Mouse (Mus musculus) MEL (cell line): ENCODE measurements around the gene Oscar. TPM values are rescaled to one million over a fixed set of nuclear protein-coding genes. Genes with fewer than 3 reads are reported as not detected.

Experiments
- DNase-seq: peaks from one replicate; pipeline ENCODE4 v3.0.0; 2011; ENCODE audit warnings: low read depth, low spot score
- H3K27ac ChIP-seq: 2 replicates; pipeline ENCODE4 v1.5.1; 2012; ENCODE audit warnings: low read depth, mild to moderate bottlenecking, control low read depth, low read length, moderate library complexity; ENCODE audit not compliant: control insufficient read depth
- H3K27me3 ChIP-seq, 2 experiments: fragments of 150-350 bp in 1 of 2; sonication (generic) in 1 of 2; 2 replicates each; pipeline ENCODE4 v1.6.1; 2012; ENCODE audit warnings: low read length in 2 of 2, mild to moderate bottlenecking in 2 of 2, improper control_type of control experiment in 1 of 2, moderate library complexity in 1 of 2; ENCODE audit not compliant: insufficient read depth in 2 of 2, control insufficient read depth in 1 of 2
- H3K36me3 ChIP-seq, 2 experiments: 2 replicates each; pipeline ENCODE4 v1.6.1; 2012 to 2014; ENCODE audit warnings: low read length in 2 of 2, improper control_type of control experiment in 1 of 2, inconsistent platforms in 1 of 2, mild to moderate bottlenecking in 1 of 2; ENCODE audit not compliant: insufficient read depth in 2 of 2, control insufficient read depth in 1 of 2
- H3K4me1 ChIP-seq, 2 experiments: fragments of 150-350 bp in 1 of 2; sonication (generic) in 1 of 2; 2 replicates each; pipeline ENCODE4 v1.6.1; 2012; ENCODE audit warnings: low read length in 2 of 2, improper control_type of control experiment in 1 of 2, mild to moderate bottlenecking in 1 of 2; ENCODE audit not compliant: insufficient read depth in 2 of 2, control insufficient read depth in 1 of 2
- H3K4me3 ChIP-seq, 2 experiments: fragments of 150-350 bp in 1 of 2; sonication (generic) in 1 of 2; 2 replicates each; pipeline ENCODE4 v1.5.1; 2012; ENCODE audit warnings: low read depth in 2 of 2, low read length in 2 of 2, mild to moderate bottlenecking in 2 of 2, moderate library complexity in 2 of 2, control low read depth in 1 of 2, improper control_type of control experiment in 1 of 2; ENCODE audit not compliant: control insufficient read depth in 1 of 2, insufficient read depth in 1 of 2
- H3K79me2 ChIP-seq: 2 replicates; pipeline ENCODE4 v1.6.1; 2012; ENCODE audit warnings: mild to moderate bottlenecking, low read length, moderate library complexity; ENCODE audit not compliant: control insufficient read depth, poor library complexity, insufficient read depth
- H3K9ac ChIP-seq: 2 replicates; pipeline ENCODE4 v1.6.1; 2012; ENCODE audit warnings: low read depth, mild to moderate bottlenecking, control low read depth, low read length, moderate library complexity; ENCODE audit not compliant: control insufficient read depth, poor library complexity, severe bottlenecking
- H3K9me3 ChIP-seq: fragments of 150-350 bp; sonication (generic); replicated peaks from 2 replicates; pipeline ENCODE4 v1.6.1; 2012; ENCODE audit warnings: mild to moderate bottlenecking, low read length, improper control_type of control experiment, moderate library complexity; ENCODE audit not compliant: insufficient read depth
- BHLHE40 ChIP-seq: IDR thresholded peaks from 2 replicates; pipeline ENCODE4 v1.6.1; 2012; ENCODE audit warnings: low read depth, mild to moderate bottlenecking, inconsistent platforms, low read length, improper control_type of control experiment, borderline replicate concordance
- CHD1 ChIP-seq: IDR thresholded peaks from 2 replicates; pipeline ENCODE4 v1.6.1; 2012; ENCODE audit warnings: low read depth, mild to moderate bottlenecking, inconsistent platforms, low read length, improper control_type of control experiment
- CHD2 ChIP-seq: IDR thresholded peaks from 2 replicates; pipeline ENCODE4 v1.6.1; 2011; ENCODE audit warnings: low read length, improper control_type of control experiment
- E2F4 ChIP-seq: IDR thresholded peaks from 2 replicates; pipeline ENCODE4 v1.6.1; 2011; ENCODE audit warnings: low read depth, low read length, improper control_type of control experiment, borderline replicate concordance
- ELF1 ChIP-seq: IDR thresholded peaks from 2 replicates; pipeline ENCODE4 v1.6.1; 2014; ENCODE audit warnings: low read depth, mild to moderate bottlenecking, inconsistent platforms, low read length, improper control_type of control experiment, moderate library complexity
- ETS1 ChIP-seq: IDR thresholded peaks from 2 replicates; pipeline ENCODE4 v1.6.1; 2012; ENCODE audit warnings: low read depth, mild to moderate bottlenecking, inconsistent platforms, low read length, improper control_type of control experiment, moderate library complexity
- GABPA ChIP-seq: IDR thresholded peaks from 2 replicates; pipeline ENCODE4 v1.6.1; 2012; ENCODE audit warnings: low read depth, mild to moderate bottlenecking, inconsistent platforms, low read length, improper control_type of control experiment, moderate library complexity
- GATA1 ChIP-seq: IDR thresholded peaks from 2 replicates; pipeline ENCODE4 v1.6.1; 2011; ENCODE audit warnings: low read depth, low read length, improper control_type of control experiment
- HCFC1 ChIP-seq: IDR thresholded peaks from 2 replicates; pipeline ENCODE4 v1.6.1; 2012; ENCODE audit warnings: low read depth, mild to moderate bottlenecking, inconsistent platforms, low read length, improper control_type of control experiment, moderate library complexity
- JUND ChIP-seq: IDR thresholded peaks from 2 replicates; pipeline ENCODE4 v1.6.1; 2011; ENCODE audit warnings: low read depth, mild to moderate bottlenecking, improper control_type of control experiment, low read length
- MAFK ChIP-seq: IDR thresholded peaks from 2 replicates; pipeline ENCODE4 v1.6.1; 2011; ENCODE audit warnings: low read depth, mild to moderate bottlenecking, low read length, improper control_type of control experiment, borderline replicate concordance
- MAX ChIP-seq: IDR thresholded peaks from 2 replicates; pipeline ENCODE4 v1.6.1; 2011; ENCODE audit warnings: low read length, improper control_type of control experiment
- MAZ ChIP-seq: IDR thresholded peaks from 2 replicates; pipeline ENCODE4 v1.6.1; 2012; ENCODE audit warnings: low read depth, mild to moderate bottlenecking, inconsistent platforms, low read length, improper control_type of control experiment
- MYB ChIP-seq: IDR thresholded peaks from 2 replicates; pipeline ENCODE4 v1.6.1; 2011; ENCODE audit warnings: mild to moderate bottlenecking, low read depth, low read length, improper control_type of control experiment
- NELFE ChIP-seq: IDR thresholded peaks from 2 replicates; pipeline ENCODE4 v1.6.1; 2011; ENCODE audit warnings: low read depth, low read length, improper control_type of control experiment
- POLR2AphosphoS5 ChIP-seq: IDR thresholded peaks from 2 replicates; pipeline ENCODE4 v1.6.1; 2012; ENCODE audit warnings: low read depth, borderline replicate concordance, mild to moderate bottlenecking, inconsistent platforms, low read length, moderate library complexity, mixed read lengths
- SIN3A ChIP-seq: IDR thresholded peaks from 2 replicates; pipeline ENCODE4 v1.6.1; 2012; ENCODE audit warnings: low read length, improper control_type of control experiment, inconsistent platforms
- SMC3 ChIP-seq: IDR thresholded peaks from 2 replicates; pipeline ENCODE4 v1.6.1; 2011; ENCODE audit warnings: low read depth, low read length, improper control_type of control experiment
- TAL1 ChIP-seq: IDR thresholded peaks from 2 replicates; pipeline ENCODE4 v1.6.1; 2012; ENCODE audit warnings: mild to moderate bottlenecking, inconsistent platforms, low read length, moderate library complexity, mixed read lengths
- TCF12 ChIP-seq: IDR thresholded peaks from 2 replicates; pipeline ENCODE4 v1.6.1; 2014; ENCODE audit warnings: low read depth, mild to moderate bottlenecking, inconsistent platforms, low read length, improper control_type of control experiment, moderate library complexity
- UBTF ChIP-seq: IDR thresholded peaks from 2 replicates; pipeline ENCODE4 v1.6.1; 2012; ENCODE audit warnings: low read depth, mild to moderate bottlenecking, inconsistent platforms, low read length, improper control_type of control experiment, moderate library complexity, borderline replicate concordance; ENCODE audit not compliant: insufficient read depth
- USF1 ChIP-seq: IDR thresholded peaks from 2 replicates; pipeline ENCODE4 v1.6.1; 2014; ENCODE audit warnings: low read depth, mild to moderate bottlenecking, inconsistent platforms, low read length, improper control_type of control experiment, moderate library complexity
- USF2 ChIP-seq, 2 experiments: IDR thresholded peaks; 2 replicates each; pipeline ENCODE4 v1.6.1; 2011 to 2012; ENCODE audit warnings: improper control_type of control experiment in 2 of 2, low read length in 2 of 2, borderline replicate concordance in 1 of 2, inconsistent platforms in 1 of 2, low read depth in 1 of 2, mild to moderate bottlenecking in 1 of 2; ENCODE audit not compliant: insufficient read depth in 1 of 2
- ZC3H11A ChIP-seq: IDR thresholded peaks from 2 replicates; pipeline ENCODE4 v1.6.1; 2012; ENCODE audit warnings: low read depth, mild to moderate bottlenecking, inconsistent platforms, low read length, improper control_type of control experiment
- ZKSCAN1 ChIP-seq: IDR thresholded peaks from 2 replicates; pipeline ENCODE4 v1.6.1; 2012; ENCODE audit warnings: low read depth, mild to moderate bottlenecking, inconsistent platforms, low read length, improper control_type of control experiment, moderate library complexity
- ZMIZ1 ChIP-seq: IDR thresholded peaks from 2 replicates; pipeline ENCODE4 v1.6.1; 2012; ENCODE audit warnings: low read depth, mild to moderate bottlenecking, inconsistent platforms, low read length, improper control_type of control experiment, moderate library complexity
- ZNF384 ChIP-seq: IDR thresholded peaks from 2 replicates; pipeline ENCODE4 v1.6.1; 2012; ENCODE audit warnings: low read depth, mild to moderate bottlenecking, inconsistent platforms, low read length, improper control_type of control experiment
- polyA plus RNA-seq, 2 experiments: library from polyadenylated mRNA; stranded (reverse) in 1 of 2; unstranded in 1 of 2; fragments of >175 nt in 1 of 2; fragments of >200 nt in 1 of 2; gene quantifications; 2 replicates each; pipeline versions ENCODE4 v1.2.1 to v1.2.4; 2012; ENCODE audit warnings: low replicate concordance in 2 of 2, low read depth in 1 of 2; ENCODE audit not compliant: insufficient read length in 2 of 2, insufficient read depth in 1 of 2, missing spikeins in 1 of 2
- total RNA-seq: library from RNA; depleted of rRNA; stranded (reverse); fragments of 300-350 nt; gene quantifications from 2 replicates; pipeline ENCODE4 v1.2.3, GENCODE M21; 2012

Gene Oscar
- total and polyA plus RNA-seq, 3 experiments: not detected

GRCm38 (mm10) chr7:3643412-3643811, 27.5 kb upstream of the Oscar start (continued):
- TF ChIP-seq TAL1: no peak
- peak; percentile 51 for TF ChIP-seq ETS1
- TF ChIP-seq ELF1: no peak
- no peak for TF ChIP-seq NELFE
- no peak for TF ChIP-seq GABPA
- TF ChIP-seq MAZ: no peak
- no peak for TF ChIP-seq ZKSCAN1
- no peak for TF ChIP-seq MYB
- no peak for TF ChIP-seq E2F4
- no peak for TF ChIP-seq TCF12

DNA sequence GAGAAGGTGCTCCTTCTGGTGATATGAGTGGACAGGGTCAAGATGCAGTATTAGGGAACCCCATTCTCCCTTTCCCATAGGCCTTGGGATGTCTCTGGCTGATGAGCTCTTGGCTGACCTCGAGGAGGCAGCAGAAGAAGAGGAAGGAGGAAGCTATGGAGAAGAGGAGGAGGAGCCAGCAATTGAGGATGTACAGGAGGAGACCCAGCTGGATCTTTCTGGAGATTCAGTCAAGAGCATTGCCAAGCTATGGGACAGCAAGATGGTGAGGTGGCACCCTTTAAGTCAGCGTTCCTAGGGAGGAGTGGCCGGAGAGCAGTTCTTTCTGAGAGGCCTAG, 14.5 kb upstream of the Oscar start:
- peaks cover 0 to 9% of the 10 kb centered on the region in 2 experiments; a peak in 2 of 4 replicates for H3K4me1 ChIP-seq

GRCm38 (mm10) chr7:3629543-3630477, 13.9 kb upstream of the Oscar start, which contains the start of the genes Tfpt and Prpf31:
Tfpt (minus strand) TSS chr7:3629929.
Prpf31 (plus strand) TSS chr7:3629985.
- peak within 1 kb of the TSS; percentile 93 for H3K9ac ChIP-seq
- peak within 1 kb of the TSS; percentile 95 for H3K27ac ChIP-seq
- peaks cover 0 to 6% of the 10 kb centered on the region in 2 experiments; a peak in 2 of 4 replicates for H3K36me3 ChIP-seq
- no peaks in the 10 kb centered on the region for H3K27me3 ChIP-seq
- H3K79me2 ChIP-seq: peaks cover 31% of the 10 kb centered on the region
- H3K4me1 ChIP-seq: peaks cover 0 to 9% of the 10 kb centered on the region in 2 experiments; a peak in 2 of 4 replicates
- H3K9me3 ChIP-seq: no peaks in the 10 kb centered on the region
- DNase-seq: peak; percentile 98
- H3K4me3 ChIP-seq: peak within 1 kb of the TSS; percentile 67 to 98
- TF ChIP-seq CHD2 (no peak), E2F4 (no peak), MAX (peak; percentile 79), MAZ (no peak), POLR2AphosphoS5 (no peak), GATA1 (peak; percentile 70), UBTF (no peak), HCFC1 (peak; percentile 96), SMC3 (no peak), CHD1 (no peak), JUND (no peak), USF1 (no peak), ZKSCAN1 (no peak), TAL1 (no peak), USF2 (IDR thresholded peaks at IDR 0.05; ENCODE audit: borderline replicate concordance in 1 of 2, insufficient read depth in 1 of 2, low read depth in 1 of 2, low read length in 2 of 2) (no peak), GABPA (no peak), MAFK (no peak), ETS1 (no peak; the same call in 1 of the 2 replicates), MYB (no peak), SIN3A (peak; percentile 99)

More for the DNA sequence above, 14.5 kb upstream of the Oscar start:
- DNase-seq: peak; percentile 59
- H3K27me3 ChIP-seq: no peaks in the 10 kb centered on the region
- H3K36me3 ChIP-seq: peaks cover 0 to 6% of the 10 kb centered on the region in 2 experiments; a peak in 3 of 4 replicates
- H3K9ac ChIP-seq: peak overlapping the region; percentile 86
- TF ChIP-seq USF2 (IDR thresholded peaks at IDR 0.05; ENCODE audit: borderline replicate concordance in 1 of 2, insufficient read depth in 1 of 2, low read depth in 1 of 2, low read length in 2 of 2) (no peak), GABPA (no peak), SMC3 (no peak), BHLHE40 (no peak), MAZ (no peak), TCF12 (no peak), ZC3H11A (no peak), ZNF384 (no peak), ZMIZ1 (no peak), HCFC1 (no peak)
- TF ChIP-seq, all 39 proteins: peak for 0
- Histone ChIP-seq H3K79me2 (peaks cover 31% of the 10 kb centered on the region), H3K4me3 (peak overlapping the region; percentile 65 to 98), H3K9me3 (no peaks in the 10 kb centered on the region), H3K27ac (peak overlapping the region; percentile 60; the same call in 1 of the 2 replicates)
